Mouse (Mus musculus): Measurements from ENCODE around the gene Tnfrsf19.

GRCm38 (mm10) chr14:61019880-61020279 is 26.4 kb downstream of the Tnfrsf19 start:
- TF ChIP-seq CTCF (IDR thresholded peaks at IDR 0.05; ENCODE audit: low read depth, low read length) (no peak), POLR2AphosphoS5 (IDR thresholded peaks at IDR 0.05; ENCODE audit: insufficient replicate concordance, low read depth, low read length) (no peak), GATA2 (IDR thresholded peaks at IDR 0.05; ENCODE audit: borderline replicate concordance, low read depth, low read length) (no peak), TAL1 (conservative IDR thresholded peaks at IDR 0.05; ENCODE audit: low read depth, low read length) (no peak)

Data from G1E (cell line).